Mouse (Mus musculus): ENCODE data around the gene Aox4.
A peak's percentile ranks its signal among the peaks of the same experiment; 100 is the strongest.

Aox4 gene

DNA sequence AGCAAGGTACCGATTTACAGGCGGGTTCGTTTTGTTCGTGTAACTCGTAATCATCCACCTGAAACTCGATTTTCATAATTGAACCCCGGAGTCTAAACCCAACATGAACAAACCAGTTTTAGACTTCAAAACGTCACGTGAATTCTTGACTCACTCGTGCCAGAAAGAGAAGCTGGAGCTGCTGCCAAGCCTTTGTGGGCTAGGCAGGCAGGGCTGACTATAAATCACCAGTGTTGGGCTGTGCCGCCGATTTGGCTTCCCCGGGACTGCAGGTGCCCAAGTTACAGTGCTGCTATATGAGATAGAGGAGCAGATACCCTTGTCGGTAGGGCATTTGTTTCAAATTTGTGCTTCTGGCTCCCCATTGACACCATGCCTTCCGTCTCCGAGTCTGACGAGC, at the start of gene Aox4:
Aox4 (plus strand) TSS at position 195 of the 400 bp plus-strand sequence.
- no peak for DNase-seq (ENCODE audit: low read depth, low spot score)

DNA sequence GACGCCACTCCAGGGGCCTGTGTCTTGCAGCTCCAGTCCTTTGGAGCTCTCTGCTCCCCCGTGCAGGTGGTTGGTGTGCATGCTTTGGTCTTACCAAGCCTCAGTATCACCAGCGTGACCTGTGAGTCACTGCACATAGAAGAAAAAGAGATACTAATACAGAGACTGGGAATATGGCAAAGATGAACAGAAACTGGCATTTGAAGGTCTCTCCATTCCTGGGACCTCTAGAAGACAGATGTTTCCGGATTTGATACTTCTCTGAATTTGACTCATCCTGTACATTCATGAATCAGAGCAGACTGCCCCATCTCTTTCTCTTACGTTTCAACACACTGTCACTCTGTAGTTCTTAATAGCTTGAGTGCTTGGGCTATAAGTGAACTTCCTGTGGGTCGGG, 40.3 kb upstream of the Aox4 start:
- no peak for DNase-seq (ENCODE audit: low read depth, low spot score)

DNA sequence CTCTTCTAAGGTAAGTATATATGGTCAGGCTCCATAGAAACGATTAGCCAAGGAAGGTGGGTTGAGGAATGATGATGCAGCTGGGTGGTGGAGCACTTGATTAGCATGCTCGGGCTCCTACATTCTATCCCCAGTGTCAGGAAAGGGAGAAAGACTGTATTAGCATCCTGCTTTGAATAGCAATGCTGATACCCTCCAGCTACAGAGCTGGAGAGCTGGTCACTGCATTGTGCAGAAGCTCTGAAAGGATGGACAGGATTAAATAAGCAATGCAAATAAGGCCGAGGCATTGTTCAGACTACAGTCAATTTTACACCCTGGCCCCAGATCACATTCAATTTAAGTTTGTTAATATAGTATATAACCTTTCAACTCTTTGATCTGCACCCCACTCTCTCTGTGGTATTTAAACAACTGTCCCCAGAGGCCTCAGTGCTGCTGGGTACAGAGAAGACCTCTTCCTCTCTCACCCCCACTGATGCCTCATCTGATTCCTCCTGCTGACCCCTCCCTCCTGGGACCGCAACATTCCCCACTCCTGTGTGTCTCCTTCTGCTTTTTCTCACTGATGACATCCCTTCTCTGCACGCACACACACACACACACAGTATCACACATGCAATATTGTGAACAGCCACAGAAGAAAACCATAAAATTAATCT, 21.6 kb upstream of the Aox4 start:
- DNase-seq (ENCODE audit: low read depth, low spot score): no peak

DNA sequence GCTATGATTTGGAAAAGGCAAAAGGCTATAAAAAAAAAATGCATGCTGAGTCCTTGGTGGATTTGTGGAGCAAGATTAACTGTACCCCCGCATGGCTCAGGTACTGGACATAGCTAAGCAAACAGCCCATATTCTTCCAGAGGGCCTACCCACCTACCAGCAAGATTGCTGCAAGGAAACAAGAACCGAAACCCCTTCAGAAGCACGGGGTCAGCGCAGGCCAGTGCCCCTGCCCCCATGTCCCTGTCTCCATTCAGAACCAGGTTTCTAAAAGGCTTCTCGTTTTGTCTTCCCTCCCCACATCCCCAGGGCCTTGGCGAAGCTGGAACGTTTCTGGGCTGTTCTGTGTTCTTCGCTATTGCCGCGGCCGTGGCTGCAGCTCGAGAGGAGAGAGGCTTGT, 15.9 kb upstream of the Aox4 start:
- no peak for DNase-seq (ENCODE audit: low read depth, low spot score)

DNA sequence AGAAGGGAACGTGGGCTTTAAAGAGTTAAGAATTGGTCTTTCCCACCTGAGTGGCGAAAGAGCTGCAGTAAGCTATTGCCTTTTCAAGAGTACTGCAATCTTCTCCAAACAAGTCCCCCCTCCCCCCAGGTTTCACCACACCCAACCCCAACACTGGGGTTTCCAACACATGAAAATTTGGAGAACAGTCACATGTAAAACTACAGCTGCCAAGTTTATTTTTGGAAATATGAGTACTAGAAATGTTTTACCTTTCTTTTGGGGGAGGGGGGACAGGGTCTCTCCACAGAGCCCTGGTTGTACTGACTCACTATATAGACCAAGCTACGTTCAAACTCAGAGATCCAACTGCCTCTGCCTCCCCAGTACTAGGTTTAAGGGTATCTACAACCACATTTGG, 15.2 kb upstream of the Aox4 start:
- DNase-seq (ENCODE audit: low read depth, low spot score): no peak

DNA sequence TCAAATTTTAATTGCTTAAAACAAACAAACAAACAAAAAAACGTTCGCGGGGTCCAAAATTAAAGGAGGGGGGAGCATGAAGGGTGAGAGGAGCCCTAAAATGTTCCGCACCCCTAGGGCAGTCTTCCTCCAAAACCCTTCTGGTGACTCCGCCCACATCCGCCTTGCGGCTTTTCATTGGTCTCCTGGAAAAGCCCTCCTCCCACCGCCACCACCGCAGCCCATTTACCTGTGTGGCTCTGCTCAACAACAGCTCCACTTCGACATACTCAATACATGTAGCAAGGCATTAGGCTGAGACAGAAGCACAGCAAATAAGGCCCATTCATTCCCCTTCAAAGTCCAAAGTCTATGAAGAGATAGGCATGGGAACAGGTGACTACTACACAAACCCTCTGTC, 14.7 kb upstream of the Aox4 start:
- DNase-seq (ENCODE audit: low read depth, low spot score): no peak

DNA sequence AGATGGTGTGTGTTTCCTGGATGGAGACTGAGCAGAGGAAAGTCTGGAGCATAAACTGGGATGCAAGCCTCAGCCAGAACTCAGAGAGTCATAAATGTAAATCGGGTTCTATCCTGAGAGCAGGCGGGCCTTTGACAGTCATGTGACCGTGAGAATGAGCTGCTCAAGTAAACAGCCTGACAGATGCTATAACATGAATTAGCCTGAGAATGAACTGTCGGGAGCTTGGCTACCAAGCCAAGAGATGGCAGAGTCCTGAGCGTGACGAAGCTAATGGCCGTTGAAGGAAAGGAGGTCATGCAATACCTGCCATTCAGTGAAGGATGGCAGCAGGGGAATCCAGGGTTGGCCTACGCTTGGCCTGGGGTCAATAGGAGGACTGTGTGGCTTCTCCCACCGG, 13.2 kb upstream of the Aox4 start:
- DNase-seq (ENCODE audit: low read depth, low spot score): peak; percentile 27

DNA sequence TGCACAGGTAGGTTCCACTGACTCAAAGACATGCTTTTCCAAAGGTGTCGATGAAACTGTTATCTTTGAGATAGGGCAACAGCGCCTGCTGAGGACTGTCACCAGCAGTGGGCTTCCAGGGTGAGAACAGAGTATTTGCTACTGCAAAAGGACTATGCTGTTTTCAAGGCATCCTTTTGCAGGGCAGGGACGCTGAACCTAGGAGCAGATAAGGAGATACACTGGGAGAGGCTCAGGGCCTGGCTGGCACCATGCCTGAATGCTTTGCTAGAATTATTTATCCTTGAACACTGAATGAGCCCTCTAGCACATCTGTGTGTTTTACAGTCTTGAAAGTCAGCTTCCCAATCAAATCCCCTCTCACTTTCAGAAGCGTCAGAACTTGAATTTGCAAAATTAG, 11.8 kb upstream of the Aox4 start:
- DNase-seq (ENCODE audit: low read depth, low spot score): no peak

DNA sequence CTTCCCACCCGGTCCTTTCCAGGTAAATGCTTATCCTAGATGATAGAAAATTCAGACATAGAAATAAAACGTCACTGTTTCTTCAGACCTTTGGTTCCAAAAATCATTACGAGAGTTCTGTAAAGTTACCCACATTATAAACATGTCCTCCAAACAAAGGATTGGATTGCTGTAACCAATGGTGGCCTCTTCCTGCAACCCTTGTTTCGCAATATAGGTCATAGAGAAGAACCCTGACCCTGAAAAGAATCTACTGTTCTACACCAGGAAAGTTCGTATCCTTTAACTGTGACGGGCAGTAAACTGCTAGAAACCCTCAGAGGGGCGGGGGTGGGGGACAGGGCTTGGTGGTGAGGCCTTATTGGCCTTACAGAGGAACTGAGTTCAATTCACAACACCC, 2.6 kb downstream of the Aox4 start:
- no peak for DNase-seq (ENCODE audit: low read depth, low spot score)

DNA sequence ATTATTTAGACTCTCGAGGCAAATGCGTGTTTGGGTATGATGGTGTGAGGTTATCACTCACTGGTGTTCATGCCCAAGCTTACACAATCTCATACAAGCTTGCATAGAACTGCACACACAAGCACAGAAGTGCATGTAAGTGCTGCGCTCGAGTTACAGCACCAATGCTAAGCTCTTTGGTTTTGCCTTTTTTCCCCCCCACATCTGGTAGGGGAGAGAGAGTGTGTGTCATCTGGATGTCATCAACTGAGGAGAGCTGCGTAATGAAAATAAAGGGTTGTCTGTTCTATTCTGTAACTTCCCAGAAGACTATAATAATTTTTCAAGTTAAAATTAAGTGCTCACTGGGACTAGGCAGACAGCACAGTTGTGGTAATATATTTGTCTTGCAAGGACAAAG, 3.6 kb downstream of the Aox4 start:
- peak; percentile 56 for DNase-seq (ENCODE audit: low read depth, low spot score)

DNA sequence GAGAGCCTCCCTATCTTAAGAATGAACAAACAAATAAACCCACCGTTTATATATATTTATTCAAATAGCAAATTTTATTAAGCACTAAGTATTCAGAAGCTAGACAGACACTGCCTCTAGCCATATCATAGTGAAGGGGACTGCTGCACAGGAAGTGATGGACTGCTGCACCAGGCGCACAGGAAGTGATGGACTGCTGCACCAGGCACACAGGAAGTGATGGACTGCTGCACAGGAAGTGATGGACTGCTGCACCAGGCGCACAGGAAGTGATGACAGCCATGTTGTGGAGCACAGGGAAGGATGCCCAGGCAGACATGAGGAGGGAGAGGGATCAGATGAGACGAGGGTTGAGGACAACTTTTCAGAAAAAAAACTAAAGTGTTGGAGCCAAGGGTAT, 5.2 kb downstream of the Aox4 start:
- no peak for DNase-seq (ENCODE audit: low read depth, low spot score)

DNA sequence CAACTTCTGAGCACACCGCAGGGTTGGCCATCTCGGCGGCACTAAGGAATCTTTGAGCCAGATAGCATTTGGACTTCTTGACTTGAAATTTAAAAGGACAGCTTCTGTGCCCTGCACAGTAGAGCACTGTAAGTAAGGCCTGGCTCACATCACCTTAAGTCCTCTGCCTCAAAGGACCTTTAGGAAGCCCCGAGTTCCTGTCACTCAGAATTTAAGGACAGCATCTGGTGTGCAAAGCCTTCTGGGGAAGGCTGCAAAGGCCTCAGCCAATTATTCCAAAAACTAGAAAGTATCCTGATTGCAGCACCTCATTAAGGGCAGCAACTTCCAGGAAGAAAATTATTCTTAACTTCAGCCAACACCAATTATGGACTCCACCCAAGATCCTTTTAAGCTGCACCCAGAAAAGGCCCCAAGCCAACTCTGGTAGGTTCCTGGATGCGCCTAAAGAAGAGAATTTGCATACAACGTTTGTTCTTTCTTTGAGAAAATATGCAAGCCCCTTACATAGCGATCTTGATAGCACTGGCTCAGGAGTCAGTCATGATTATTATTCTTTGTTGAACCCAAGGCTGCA, 5.8 kb downstream of the Aox4 start:
- no peak for DNase-seq (ENCODE audit: low read depth, low spot score)

DNA sequence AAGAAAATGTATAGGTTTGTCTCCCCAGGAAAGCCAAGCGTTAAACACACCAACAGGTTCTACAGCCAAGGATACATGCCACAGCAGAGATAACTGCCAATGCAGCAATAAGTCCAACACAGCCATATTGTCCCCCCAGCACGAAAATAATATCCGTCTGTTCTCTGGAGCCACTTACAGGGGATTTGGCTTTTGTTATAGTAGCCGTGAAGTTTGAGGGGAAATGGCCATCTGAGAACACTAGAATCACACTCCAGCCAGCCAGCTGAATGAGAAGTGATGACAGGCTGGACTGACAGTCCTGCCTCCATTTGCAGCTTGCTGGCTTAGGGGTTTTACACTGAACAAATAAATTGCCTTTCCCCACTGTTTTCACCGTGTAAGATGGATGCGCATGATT, 10.9 kb downstream of the Aox4 start:
- DNase-seq (ENCODE audit: low read depth, low spot score): no peak

DNA sequence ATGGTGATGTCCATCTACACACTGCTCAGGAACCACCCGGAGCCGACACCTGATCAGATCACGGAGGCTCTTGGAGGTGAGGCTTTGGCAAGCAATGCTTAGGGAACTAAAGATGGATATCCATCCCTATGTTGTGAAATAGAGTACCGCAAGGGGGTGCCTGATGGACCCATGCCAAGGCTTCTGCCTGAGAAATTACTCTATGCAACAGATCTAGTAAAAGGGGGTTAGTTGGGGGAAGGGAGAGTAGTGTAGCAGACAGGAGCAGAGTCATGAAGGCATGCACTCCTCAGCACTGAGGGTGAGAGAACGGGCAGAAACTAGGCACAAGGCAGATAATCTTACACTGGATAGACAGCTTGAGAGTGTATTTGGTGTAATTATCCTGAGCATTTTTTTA, 11.7 kb downstream of the Aox4 start:
- DNase-seq (ENCODE audit: low read depth, low spot score): no peak

DNA sequence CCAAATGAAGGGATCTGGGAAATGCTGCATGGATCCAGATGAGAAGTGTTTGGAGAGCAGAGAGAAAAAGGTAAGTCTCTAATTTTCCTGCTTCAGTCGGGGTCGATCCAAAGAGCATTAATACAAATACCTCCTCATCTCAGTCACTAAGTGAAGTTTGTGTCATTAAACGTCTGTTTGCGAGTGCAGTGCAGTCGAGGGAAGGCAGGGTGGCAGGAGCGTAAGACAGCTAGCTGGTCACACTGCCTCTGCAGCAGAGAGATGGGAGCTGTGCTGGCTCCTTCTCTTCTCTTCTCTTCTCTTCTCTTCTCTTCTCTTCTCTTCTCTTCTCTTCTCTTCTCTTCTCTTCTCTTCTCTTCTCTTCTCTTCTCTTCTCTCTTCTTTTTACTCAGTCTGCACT, 17.9 kb downstream of the Aox4 start:
- no peak for DNase-seq (ENCODE audit: low read depth, low spot score)

DNA sequence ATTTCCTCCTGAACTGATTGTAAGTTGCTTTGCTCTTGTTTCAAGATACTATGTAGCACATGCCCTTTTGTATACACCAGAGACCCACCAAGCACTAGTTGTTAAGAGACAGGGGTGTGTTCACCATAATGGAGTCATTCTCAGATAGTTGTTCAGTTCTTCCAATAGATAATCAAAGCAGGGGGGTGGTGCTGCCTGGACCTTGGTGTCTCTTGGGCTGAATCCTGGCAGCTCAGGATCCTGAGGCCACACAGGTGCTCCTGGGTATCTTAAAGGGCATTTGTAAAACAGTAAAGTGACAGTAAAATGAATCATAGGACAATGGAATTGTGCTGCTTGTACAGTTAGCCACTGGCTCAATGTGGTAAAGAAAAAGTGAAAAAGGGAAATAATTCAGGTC, 18.7 kb downstream of the Aox4 start:
- DNase-seq (ENCODE audit: low read depth, low spot score): no peak

DNA sequence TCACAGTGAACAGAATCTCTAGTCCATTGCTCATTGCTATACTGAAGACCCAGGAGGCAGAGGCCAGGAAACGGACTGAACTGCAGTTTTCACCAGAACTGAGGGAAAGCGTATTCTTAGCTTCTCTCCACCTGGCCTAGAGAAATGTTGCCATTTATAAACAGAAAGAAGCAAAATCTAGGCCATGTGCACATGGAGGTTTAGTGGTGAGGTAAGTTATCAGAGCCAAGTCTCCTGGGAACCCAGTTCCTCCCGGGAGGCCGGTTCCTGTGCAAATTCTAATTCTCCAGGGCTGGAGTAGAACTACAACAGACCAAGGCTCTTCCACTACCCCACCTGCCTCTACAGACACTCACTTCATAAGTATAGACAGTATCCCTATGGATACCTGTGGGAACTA, 19.6 kb downstream of the Aox4 start:
- DNase-seq (ENCODE audit: low read depth, low spot score): no peak

DNA sequence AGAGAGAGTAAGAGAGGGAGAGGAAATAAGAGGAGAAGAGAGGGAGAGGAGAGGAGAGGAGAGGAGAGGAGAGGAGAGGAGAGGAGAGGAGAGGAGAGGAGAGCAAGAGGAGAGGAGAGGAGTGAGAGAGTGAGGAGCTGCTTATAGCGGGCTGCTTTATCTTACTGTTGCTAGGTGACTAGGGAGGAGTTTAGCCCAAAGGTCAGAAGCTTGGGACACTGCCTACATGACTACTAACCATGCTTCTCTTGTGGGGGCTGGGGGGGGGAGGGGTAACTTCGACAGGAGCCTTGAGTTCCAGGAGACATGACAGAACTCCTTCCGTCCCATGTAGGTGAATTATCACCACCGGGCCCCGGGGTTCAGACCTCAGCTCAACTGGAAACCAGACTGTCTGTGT, 20.3 kb downstream of the Aox4 start:
- no peak for DNase-seq (ENCODE audit: low read depth, low spot score)

DNA sequence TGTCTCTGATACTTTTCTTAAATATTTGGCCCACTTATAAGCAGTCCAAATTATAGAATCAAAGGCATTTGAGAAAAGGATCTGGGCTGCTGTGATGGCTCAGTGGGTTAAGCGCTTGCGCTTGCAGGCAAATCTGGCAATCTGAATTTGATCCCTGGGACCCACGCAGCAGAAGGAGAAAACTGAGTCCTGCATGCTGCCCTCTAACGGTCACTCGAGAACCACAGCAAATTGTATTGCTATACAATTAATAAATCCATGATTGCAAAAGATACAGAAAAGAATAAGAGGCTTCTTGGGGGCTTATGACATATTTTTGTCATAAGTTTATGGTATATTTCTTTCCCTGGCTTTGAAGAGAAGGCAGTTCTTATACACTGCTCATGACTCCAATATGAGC, 25.2 kb downstream of the Aox4 start:
- no peak for DNase-seq (ENCODE audit: low read depth, low spot score)

DNA sequence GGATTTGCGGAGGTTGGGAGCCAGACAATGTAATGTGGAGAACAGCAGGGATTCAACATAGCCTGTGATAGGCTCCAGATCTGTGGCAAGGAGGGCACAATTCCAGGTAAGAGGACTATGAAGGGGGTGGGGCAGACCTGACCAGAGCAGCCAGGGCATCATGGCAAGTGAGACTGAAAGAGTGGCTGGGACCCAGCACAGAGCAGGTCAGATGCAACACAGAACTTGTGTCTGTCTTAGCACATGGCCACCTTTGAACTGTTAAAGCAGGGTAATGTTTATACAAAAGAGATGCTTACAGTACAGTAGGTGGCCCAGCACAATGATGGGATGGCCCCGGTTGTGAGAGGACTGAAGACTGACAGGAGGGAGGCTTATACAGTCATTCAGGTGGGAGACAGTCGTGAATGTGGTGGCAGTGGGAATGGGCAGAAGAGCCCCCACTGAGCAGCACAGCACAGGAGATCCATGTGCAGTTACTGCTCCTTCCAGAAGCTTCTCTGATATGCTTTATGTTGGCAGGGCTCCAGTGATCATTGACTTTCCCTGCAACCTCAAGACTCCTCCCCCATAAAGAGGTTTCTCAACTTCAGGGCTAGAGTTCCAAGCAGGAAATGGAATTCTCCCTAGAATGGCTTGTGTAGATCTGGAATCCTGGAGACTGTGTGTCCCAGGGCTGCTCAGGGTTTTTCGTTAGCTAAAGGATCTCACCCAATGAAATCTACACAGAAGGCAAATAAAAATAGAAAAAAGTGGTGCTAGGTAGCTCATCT, 27.5 kb downstream of the Aox4 start:
- no peak for DNase-seq (ENCODE audit: low read depth, low spot score)

DNA sequence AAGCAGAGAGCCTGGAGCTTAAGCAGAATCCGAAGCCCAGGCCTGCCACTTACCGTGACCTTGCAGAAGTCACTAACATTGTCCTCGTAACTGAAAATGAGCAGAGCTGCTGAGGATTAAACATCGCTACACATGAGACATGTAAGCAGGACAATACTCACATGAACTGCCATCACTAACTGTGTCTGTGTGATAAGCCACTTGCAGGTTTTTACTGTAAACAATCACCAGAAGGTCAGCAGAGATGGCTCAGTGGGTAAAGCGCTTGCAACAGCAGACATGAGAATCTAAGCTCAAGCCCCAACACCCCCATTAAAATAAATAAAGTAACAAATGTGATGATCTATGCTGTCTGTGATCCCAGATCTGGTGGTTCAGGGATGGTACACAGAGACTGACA, 28.2 kb downstream of the Aox4 start:
- DNase-seq (ENCODE audit: low read depth, low spot score): no peak

DNA sequence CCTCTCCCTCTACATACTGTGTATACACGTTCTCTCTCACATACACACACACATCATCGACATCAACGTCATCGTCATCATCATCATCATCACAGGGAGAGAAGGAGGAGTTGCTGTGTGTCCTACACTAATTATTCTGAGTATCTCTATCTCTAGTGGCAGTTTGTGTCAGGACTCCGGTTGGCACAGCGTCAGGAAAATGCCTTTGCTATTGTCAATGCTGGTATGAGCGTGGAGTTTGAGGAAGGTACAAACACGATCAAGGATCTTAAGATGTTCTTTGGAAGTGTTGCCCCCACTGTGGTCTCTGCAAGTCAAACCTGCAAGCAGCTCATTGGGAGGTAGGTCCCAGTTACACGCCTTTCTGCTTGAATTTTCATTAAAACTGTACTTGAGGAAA, 28.8 kb downstream of the Aox4 start:
- no peak for DNase-seq (ENCODE audit: low read depth, low spot score)

DNA sequence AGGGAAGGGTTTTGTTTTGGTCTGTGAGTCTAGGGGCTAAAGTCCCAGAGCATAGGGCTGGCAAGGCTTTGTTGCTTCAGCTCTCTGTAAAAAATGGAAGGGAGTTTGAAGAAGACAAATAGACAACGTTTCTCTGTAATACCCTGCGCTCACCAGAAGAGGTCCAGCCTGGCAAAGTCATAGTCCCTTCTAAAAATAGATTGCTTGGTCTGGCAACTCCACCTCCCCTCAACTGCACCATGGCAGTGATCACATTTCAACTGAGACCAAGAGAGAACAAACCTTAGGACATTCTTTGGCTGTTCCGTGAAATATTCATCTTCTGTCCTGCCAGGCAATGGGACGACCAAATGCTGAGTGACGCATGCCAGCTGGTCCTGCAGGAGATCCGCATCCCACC, 30.1 kb downstream of the Aox4 start:
- no peak for DNase-seq (ENCODE audit: low read depth, low spot score)

All from mesoderm, embryonic 11.5 days (tissue).